Mouse (Mus musculus): Measurements from ENCODE around the gene Nt5c2. TPM values are rescaled to one million over a fixed set of nuclear protein-coding genes. Genes with fewer than 3 reads are reported as not detected.

Gene Nt5c2
- polyA plus RNA-seq, 1 experiment: 56.5 TPM

DNA sequence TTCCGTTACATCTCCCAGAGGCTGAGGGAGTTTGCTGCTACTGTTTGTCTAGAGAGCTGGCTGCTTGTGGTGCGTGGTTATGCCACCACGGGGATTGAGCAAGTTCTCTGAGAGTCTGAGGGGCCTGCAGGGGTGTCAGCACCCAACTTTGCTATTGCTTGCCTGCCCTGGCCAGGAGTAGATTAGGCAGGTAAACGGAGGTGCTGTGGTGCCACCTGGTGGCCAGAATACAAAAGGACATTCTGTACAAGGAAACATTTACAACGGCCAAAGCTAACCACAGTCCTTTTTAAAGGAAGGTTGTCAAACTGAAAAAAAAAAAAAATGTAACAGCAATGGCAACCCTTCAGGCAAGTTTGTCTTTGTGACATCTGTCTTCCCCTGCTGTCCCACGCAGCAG is 145.4 kb downstream of the Nt5c2 start:
- H3K4me3 ChIP-seq (ENCODE audit: insufficient read depth, low read length): no peak overlapping the region
- peaks cover 9% of the 10 kb centered on the region for H3K4me1 ChIP-seq (ENCODE audit: control insufficient read depth, insufficient read depth, low read length)

GRCm38 (mm10) chr19:46869049-46869448 is 145.9 kb downstream of the Nt5c2 start:
- H3K4me3 ChIP-seq (ENCODE audit: insufficient read depth, low read length): no peak overlapping the region
- TF ChIP-seq POLR2A (IDR thresholded peaks at IDR 0.05; ENCODE audit: borderline replicate concordance, low read depth, low read length) (no peak), CTCF (IDR thresholded peaks at IDR 0.05; ENCODE audit: low read depth, low read length) (no peak)
- no peak overlapping the region for H3K27ac ChIP-seq (ENCODE audit: insufficient read depth, low read depth, low read length)
- H3K4me1 ChIP-seq (ENCODE audit: control insufficient read depth, insufficient read depth, low read length): peaks cover 11% of the 10 kb centered on the region

More for the DNA sequence above, 145.4 kb downstream of the Nt5c2 start:
- no peak overlapping the region for H3K27ac ChIP-seq (ENCODE audit: insufficient read depth, low read depth, low read length)
- TF ChIP-seq CTCF (IDR thresholded peaks at IDR 0.05; ENCODE audit: low read depth, low read length) (peak; percentile 81), POLR2A (IDR thresholded peaks at IDR 0.05; ENCODE audit: borderline replicate concordance, low read depth, low read length) (no peak)

DNA sequence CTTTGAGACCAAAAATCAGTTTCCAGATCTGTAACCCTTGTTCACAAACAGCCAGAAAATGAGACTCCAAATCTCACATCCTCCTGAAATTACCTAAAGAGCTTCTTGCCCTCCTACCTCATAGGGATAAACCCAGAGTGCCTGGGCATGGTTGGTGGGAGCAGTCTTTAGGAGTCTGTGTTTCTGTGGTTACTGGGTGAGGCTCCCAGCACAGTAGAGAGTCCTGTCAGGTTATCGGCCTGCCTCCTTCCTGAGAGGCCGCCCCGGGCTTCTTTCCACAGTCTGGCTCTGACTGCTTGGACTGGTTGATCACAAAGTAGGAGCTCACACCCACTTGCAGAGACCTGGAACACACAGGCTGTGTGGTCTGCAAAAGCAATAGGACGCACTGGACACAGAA is 149.6 kb downstream of the Nt5c2 start:
- TF ChIP-seq POLR2A (IDR thresholded peaks at IDR 0.05; ENCODE audit: borderline replicate concordance, low read depth, low read length) (no peak), CTCF (IDR thresholded peaks at IDR 0.05; ENCODE audit: low read depth, low read length) (no peak)
- Histone ChIP-seq H3K4me3 (ENCODE audit: insufficient read depth, low read length) (no peak overlapping the region), H3K27ac (ENCODE audit: insufficient read depth, low read depth, low read length) (no peak overlapping the region), H3K4me1 (ENCODE audit: control insufficient read depth, insufficient read depth, low read length) (peaks cover 25% of the 10 kb centered on the region)

DNA sequence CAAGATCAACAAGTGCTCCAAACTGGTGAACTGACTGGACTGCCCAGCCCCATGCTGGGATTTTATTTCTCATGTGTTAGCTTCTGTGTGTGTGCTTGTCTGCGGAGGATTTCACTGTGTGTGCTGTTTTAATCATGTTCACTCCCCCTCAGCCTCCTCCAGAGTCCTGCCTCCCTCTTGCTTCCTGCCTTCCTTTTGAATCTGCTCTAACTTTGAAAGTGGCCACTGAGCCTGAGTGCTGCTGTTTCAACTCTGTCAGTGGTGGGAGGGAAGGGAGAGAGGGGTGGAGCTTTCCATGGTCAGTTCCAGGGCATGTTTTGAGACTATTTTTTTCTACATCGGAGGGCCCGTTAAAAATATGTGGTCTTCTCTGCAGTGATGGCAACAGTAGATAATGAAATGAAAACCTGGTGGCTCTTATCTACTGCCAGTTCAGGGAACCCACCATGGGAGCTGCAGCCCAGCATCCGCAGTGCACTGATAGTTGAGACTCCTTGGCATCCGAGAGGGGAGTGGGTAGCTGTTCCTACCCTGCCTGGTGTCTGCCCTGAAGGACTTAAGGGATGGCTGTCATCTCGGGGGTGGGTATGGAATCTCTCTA is 150.1 kb downstream of the Nt5c2 start:
- H3K4me1 ChIP-seq (ENCODE audit: control insufficient read depth, insufficient read depth, low read length): peaks cover 25% of the 10 kb centered on the region
- no peak overlapping the region for H3K4me3 ChIP-seq (ENCODE audit: insufficient read depth, low read length)
- no peak overlapping the region; the same call in 1 of the 2 replicates for H3K27ac ChIP-seq (ENCODE audit: insufficient read depth, low read depth, low read length)

DNA sequence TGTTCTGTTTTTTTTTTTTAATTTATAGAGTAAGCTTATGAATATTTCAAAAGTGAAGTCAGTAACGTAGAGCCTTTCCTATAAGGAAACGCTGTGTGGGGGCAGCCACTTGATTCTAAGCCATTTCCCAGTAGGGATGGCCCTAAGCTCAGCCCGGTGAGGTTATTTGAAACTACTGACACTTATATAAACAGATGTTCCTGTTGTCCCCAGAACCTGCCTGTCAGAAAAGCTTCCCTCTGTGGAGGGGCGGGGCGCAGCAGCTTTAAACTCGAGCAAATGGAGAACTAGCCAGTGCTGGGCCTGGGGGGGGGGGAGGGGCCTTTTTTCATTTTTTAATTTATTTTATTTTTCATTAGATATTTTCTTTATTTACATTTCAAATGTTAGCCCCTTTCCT is 150.9 kb downstream of the Nt5c2 start:
- TF ChIP-seq CTCF (IDR thresholded peaks at IDR 0.05; ENCODE audit: low read depth, low read length) (no peak), POLR2A (IDR thresholded peaks at IDR 0.05; ENCODE audit: borderline replicate concordance, low read depth, low read length) (no peak)
- Histone ChIP-seq H3K27ac (ENCODE audit: insufficient read depth, low read depth, low read length) (peak overlapping the region; percentile 37), H3K4me1 (ENCODE audit: control insufficient read depth, insufficient read depth, low read length) (peaks cover 23% of the 10 kb centered on the region), H3K4me3 (ENCODE audit: insufficient read depth, low read length) (no peak overlapping the region)

More for the DNA sequence above, 150.1 kb downstream of the Nt5c2 start:
- TF ChIP-seq CTCF (IDR thresholded peaks at IDR 0.05; ENCODE audit: low read depth, low read length) (no peak), POLR2A (IDR thresholded peaks at IDR 0.05; ENCODE audit: borderline replicate concordance, low read depth, low read length) (no peak)

GRCm38 (mm10) chr19:46863236-46863927 is 151.6 kb downstream of the Nt5c2 start:
- TF ChIP-seq CTCF (IDR thresholded peaks at IDR 0.05; ENCODE audit: low read depth, low read length) (no peak), POLR2A (IDR thresholded peaks at IDR 0.05; ENCODE audit: borderline replicate concordance, low read depth, low read length) (no peak)
- H3K4me3 ChIP-seq (ENCODE audit: insufficient read depth, low read length): peak overlapping the region; percentile 34
- H3K4me1 ChIP-seq (ENCODE audit: control insufficient read depth, insufficient read depth, low read length): peaks cover 26% of the 10 kb centered on the region
- H3K27ac ChIP-seq (ENCODE audit: insufficient read depth, low read depth, low read length): peak overlapping the region; percentile 45

GRCm38 (mm10) chr19:46862556-46862955 is 152.4 kb downstream of the Nt5c2 start:
- H3K4me3 ChIP-seq (ENCODE audit: insufficient read depth, low read length): no peak overlapping the region
- H3K27ac ChIP-seq (ENCODE audit: insufficient read depth, low read depth, low read length): no peak overlapping the region
- peaks cover 30% of the 10 kb centered on the region for H3K4me1 ChIP-seq (ENCODE audit: control insufficient read depth, insufficient read depth, low read length)
- TF ChIP-seq POLR2A (IDR thresholded peaks at IDR 0.05; ENCODE audit: borderline replicate concordance, low read depth, low read length) (no peak), CTCF (IDR thresholded peaks at IDR 0.05; ENCODE audit: low read depth, low read length) (no peak)

DNA sequence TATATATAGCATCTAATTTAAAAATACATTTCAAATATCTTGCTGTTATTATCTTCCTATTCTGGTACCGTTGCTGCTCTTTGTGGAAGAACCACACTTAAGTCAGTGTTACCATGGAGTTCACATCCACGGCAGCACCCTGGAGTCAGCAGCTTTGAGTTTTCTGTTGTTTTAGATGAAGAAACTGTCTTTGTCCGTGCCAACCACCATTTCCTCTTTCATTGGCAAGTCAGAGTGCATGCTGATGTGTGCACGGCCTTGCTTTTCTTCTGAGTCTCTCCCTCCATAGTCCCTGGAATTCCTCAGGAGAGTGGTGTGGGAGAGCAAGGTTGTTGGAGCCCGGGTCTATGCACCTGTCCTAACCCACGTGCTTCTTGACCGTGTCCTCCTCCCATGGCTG is 156.8 kb downstream of the Nt5c2 start:
- TF ChIP-seq CTCF (IDR thresholded peaks at IDR 0.05; ENCODE audit: low read depth, low read length) (no peak), POLR2A (IDR thresholded peaks at IDR 0.05; ENCODE audit: borderline replicate concordance, low read depth, low read length) (no peak)
- H3K27ac ChIP-seq (ENCODE audit: insufficient read depth, low read depth, low read length): no peak overlapping the region
- H3K4me1 ChIP-seq (ENCODE audit: control insufficient read depth, insufficient read depth, low read length): peaks cover 18% of the 10 kb centered on the region
- H3K4me3 ChIP-seq (ENCODE audit: insufficient read depth, low read length): no peak overlapping the region

- Histone ChIP-seq H3K27ac (ENCODE audit: insufficient read depth, low read depth, low read length) (no peak overlapping the region), H3K4me3 (ENCODE audit: insufficient read depth, low read length) (no peak overlapping the region), H3K4me1 (ENCODE audit: control insufficient read depth, insufficient read depth, low read length) (peaks cover 12% of the 10 kb centered on the region)
- no peak for TF ChIP-seq POLR2A (IDR thresholded peaks at IDR 0.05; ENCODE audit: borderline replicate concordance, low read depth, low read length)
- no peak for TF ChIP-seq CTCF (IDR thresholded peaks at IDR 0.05; ENCODE audit: low read depth, low read length)
These were observed 157.5 kb downstream of the Nt5c2 start for GRCm38 (mm10) chr19:46857277-46857989.

DNA sequence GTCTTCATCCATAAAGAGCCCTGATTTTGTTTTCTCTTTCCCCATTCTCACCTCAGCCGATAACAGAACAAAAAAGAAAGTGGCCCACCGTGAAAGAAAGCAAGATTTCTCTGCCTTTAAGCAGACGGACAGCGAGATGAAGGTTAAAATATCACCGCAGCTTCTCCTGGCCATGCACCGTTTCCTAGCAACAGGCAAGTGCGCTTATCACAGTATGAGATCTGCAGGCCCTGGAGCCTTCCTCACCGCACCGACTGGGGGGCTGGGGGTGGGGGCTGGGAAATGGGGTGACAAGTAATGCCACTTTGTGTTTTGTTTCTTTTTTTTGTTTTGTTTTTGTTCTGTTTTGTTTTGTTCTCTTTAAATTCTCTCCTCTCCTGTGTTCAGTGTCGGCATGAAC is 158.2 kb downstream of the Nt5c2 start:
- Histone ChIP-seq H3K4me3 (ENCODE audit: insufficient read depth, low read length) (no peak overlapping the region), H3K27ac (ENCODE audit: insufficient read depth, low read depth, low read length) (no peak overlapping the region), H3K4me1 (ENCODE audit: control insufficient read depth, insufficient read depth, low read length) (peaks cover 7% of the 10 kb centered on the region)
- TF ChIP-seq POLR2A (IDR thresholded peaks at IDR 0.05; ENCODE audit: borderline replicate concordance, low read depth, low read length) (no peak), CTCF (IDR thresholded peaks at IDR 0.05; ENCODE audit: low read depth, low read length) (no peak)
